Mouse (Mus musculus) gastrocnemius, postnatal 4 days (tissue): ENCODE measurements around the gene Exoc6b. TPM values are rescaled to one million over a fixed set of nuclear protein-coding genes. Genes with fewer than 3 reads are reported as not detected.

ENCODE experiments used
- DNase-seq, 2 experiments: peaks; one replicate each; pipeline ENCODE4 v3.0.0; 2021 to 2022; ENCODE audit warnings: low spot score in 2 of 2, mixed read lengths in 2 of 2
- total RNA-seq, 2 experiments: library from RNA; stranded (reverse); gene quantifications; 2 replicates each; pipeline ENCODE4 v1.2.3; 2021

Gene Exoc6b
- total RNA-seq, 2 experiments from 2014 or later, result 24.1 to 27.3 TPM

DNA sequence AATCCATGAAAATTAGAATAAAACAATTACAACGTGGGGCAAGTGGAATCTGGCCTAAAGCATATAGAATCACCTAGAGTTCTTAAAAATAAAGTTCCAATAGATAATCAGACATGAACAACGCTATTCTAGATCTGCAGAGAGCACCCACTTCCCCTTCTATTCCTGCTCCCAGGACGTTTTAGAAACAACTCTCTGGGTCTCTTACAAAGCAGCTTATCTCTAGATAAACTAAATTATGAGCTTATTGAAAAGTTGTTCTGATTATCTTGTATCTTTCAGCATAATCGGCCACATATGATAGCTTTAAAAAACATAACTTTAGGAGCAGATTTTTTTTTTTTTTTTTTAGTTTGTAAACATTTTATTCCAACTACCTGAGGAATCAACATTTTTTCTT is 185.6 kb downstream of the Exoc6b start:
- DNase-seq, result no peak

DNA sequence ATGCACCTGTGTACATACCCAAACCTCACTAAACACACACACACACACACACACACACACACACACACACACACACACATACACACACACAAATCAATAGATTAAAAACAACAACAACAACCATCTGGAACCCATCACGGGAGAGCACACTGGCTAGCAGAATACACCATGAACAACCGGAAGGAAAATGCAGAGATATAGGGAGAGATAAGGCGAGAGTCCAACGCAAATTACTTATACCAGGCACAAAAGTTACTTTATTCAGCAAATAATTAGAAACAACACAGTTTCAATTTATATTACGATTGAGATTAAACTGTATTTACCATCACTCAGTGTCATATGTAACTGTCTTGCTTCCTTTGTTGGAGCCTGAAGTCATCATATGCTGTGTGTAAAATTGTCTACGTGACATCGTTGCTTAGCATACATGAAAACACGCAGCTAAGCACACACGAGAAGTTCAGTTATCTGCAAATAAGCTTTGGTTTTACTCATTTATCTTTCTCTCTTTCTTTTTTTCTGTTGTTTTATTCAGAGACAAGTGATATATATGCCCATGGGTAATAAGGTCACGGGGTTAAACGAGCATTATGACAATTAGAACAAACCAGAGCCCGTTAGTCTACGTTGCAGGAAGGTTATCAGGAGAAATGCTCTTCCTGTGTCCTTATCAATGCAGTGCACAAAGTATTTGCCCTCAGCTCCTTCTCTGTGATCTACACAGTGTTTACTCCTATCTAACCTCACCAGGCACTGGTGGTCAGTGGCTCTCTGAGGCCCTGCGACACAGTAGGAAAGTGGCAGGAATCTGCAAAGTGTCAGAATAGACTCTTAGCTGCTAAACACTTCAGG is 186.4 kb downstream of the Exoc6b start:
- no peak for DNase-seq

DNA sequence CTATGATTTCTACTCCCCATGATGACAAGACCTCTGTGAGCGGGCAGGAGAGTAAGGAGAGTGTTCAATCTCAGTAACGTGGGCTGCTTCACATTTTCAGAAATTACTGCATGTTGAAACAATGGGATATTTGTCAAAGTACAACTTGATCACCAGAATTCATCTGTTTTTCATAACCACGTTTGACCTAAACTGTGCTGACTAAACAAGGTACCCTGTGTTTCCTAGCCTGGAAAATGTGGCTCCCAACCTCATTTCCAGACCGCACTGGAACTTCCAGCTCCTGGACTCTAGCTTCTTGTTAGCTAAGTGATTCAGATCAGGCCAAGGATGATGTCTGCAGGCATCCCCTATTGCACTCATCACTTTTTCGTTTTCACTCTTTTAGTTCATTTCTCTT is 193.4 kb downstream of the Exoc6b start:
- no peak for DNase-seq

DNA sequence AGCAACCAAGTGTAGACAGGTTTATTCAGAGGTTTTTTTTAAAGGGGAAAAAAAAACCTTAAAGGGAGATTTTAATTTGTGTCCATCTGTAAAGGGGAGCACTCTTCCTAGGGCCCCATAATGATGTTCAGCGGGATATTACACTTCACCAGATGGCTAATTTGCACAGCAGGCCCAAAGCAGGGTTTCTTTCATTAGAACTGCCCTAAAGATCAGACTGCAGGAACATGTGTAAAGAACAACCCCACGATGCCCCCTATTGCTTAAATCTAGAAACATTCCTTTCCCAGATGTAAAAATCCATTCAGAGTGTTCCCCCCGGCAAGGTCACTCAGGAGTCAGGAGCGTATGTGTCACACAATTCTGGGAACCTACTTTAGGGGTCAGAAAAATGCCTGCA is 202.2 kb downstream of the Exoc6b start:
- DNase-seq, result no peak

- no peak for DNase-seq
Measured at GRCm38 (mm10) chr6:84864625-84865024, 204.7 kb downstream of the Exoc6b start.

DNA sequence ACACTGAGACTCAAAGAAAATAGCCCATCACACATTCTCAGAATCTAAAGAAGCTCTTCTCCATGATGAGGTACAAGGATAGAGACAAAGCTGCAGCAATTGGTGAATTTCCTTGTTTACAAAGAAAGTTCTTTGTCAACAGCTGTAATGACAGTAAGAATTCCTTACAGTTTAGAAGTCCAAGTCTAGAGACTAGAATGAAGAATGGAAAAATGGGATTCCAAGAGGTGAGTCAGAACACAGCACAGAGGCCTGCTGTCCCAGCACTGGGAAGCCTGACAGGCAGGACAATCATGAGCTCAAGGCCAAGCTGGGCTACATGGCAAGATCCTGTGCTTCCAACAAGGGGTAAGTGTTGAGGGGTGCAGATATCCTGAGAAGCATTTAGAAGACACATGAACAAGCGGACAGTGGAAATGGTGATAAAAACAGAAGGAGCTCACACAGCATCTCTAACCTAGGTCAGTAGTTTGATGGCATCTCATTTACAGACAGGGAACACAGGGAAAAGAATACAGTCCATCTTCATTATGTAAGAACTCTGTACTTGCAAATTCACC is 205.4 kb downstream of the Exoc6b start:
- no peak for DNase-seq

DNA sequence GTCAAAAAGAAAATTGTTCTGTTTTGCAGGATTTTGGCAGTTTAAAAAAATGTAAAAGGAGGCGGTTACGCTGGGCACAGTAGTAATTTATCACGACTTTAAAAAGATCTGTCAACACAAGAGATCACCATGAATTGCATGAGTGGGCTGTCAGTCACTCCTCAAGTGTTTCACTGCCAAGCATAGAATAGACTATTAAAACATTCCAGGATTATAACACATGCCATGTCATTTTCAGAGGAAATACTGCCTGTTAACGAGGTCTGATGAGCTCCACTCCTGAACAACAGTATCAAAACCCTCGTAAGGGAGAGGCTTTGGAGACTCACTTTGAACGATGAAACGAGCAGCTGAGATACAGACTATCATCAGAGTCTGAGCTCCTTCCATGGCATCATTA is 223.6 kb downstream of the Exoc6b start:
- DNase-seq, result no peak

- DNase-seq, result no peak
Measured at GRCm38 (mm10) chr6:84841138-84841537, 228.2 kb downstream of the Exoc6b start.

DNA sequence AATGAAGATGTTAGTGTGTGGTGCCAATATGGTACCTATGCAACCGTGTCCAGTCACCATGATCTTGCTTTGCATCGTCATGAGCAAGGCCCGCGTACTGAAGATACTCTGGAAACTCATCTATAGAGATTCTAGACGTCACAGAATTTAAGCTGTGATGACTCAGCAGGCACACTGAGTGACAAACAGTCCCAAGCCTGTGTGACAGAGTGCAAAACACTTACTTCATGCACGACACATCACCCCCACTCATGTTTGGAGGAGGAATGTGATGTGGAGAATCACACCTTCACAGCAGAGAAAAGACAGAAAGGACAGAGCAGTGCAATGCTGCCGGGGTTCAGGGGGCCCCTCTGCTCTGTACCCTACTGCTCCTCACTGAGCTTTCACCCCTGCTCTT is 261.8 kb downstream of the Exoc6b start:
- no peak for DNase-seq

DNA sequence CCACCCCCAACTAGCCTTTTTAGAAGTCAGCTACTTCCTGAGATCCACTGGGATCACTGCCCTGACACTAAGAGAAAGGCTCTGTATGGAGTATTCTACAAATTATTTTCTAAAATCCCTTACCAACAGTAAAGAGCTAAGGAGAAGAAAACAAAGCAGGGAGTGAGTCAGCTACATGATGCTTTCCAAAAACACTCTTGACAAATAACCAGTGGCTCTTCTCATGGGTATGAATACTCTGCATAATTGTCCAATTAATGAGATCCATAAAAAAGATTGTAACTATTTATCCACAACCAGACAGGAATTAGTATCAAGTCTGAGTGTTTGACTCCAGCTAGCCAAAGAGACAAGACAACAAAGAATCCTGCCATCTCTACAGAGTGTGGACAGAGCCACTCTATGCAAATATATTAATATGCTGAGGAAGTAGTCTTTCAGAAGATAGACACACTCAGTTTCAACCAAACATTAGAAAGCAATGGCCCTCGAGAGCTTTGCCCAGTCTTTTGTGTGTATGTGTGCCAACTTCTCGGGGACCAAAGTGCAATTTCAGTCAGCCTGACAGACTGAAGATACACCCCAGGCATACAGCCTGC is 263.1 kb downstream of the Exoc6b start:
- no peak for DNase-seq

- no peak for DNase-seq
Measured at GRCm38 (mm10) chr6:84798736-84799135, 270.6 kb downstream of the Exoc6b start.

- no peak for DNase-seq
Measured at GRCm38 (mm10) chr6:84783994-84784393, 285.3 kb downstream of the Exoc6b start.

DNA sequence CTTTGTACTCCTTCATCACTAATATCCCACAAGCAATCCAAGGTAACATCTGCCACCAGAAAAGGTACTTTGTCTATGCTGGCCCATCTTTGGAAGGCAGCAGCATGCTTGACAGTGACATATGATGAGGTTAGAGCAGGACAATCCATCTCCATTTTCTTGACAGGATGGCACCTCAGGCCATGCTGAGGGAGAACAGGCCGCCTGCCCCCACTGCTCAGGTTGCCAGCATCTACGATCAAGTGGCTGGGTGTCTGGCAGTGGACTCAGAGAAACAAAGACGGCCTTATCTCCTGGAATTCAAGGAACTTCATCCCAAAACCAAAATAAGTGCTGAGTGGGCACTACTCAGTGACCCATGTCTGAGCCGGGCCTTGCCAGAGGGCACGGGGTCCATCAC is 289.3 kb downstream of the Exoc6b start:
- DNase-seq, result no peak

GRCm38 (mm10) chr6:84778970-84779369 is 290.3 kb downstream of the Exoc6b start:
- DNase-seq, result no peak

- no peak for DNase-seq
Measured at GRCm38 (mm10) chr6:84775908-84776307, 293.4 kb downstream of the Exoc6b start.

DNA sequence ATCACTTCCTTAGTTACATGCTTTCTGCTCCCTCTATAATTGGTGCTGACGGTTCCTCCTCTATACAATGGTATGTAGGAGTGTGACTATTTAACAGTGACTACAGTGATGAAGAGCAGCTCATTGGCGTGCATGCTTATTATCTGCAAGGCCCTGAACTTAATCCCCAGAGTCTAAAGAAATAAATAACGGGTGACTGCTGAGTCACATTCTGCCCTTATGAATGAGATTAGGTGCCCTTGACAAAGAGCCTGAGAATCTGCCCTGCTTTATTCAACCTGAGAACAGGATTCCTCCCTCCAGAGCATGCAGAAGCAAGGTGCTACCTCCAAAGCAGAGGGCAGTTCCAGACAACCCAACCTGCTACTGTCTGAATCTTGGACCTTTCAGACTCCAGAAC is 314.0 kb downstream of the Exoc6b start:
- no peak for DNase-seq

DNA sequence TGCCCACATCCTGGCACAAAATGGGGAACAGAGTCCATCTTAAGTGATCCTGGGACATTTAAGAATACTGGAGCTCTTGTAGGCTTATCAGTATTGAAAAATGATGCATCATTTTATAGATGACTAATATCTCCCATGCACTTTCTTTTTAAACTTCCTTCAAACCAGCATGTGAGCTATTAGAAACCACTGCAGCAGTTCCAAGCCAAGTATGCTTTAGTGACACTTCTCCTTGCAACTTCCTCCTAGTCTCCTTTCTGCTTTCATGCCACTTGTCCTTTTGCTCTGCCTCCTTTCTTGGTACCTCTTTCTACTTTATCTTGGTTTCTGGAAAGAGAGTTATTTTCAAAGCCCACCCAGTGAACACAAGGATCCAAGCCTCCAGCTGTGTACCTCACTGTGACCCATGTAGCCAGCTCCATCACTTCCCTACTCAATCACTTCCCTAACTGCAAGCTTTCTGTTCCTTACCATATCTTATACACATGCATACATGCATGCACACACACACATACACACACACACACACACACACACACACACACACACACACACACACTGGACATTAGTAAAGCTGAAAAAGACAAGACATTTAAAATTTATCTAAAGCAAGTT is 316.4 kb downstream of the Exoc6b start:
- DNase-seq, result no peak

DNA sequence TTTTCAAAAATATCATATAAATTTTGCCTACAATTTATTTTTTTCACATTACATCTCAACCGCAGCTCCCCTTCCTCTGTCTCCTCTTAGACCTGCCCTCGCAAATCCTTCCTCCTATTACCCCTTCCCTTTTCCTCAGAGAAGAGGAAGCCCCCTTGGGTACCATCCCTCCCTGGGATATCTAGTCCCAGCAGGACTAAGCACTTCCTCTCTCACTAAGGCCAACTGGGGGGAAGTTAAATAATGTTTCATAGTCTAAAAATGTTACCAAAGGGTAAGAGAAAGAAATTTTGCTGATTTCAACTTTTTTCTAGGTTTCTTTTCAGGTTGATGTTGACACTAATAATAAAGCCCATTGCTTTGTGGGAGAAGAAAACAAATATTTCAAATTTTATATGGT is 317.9 kb downstream of the Exoc6b start:
- DNase-seq, result no peak

DNA sequence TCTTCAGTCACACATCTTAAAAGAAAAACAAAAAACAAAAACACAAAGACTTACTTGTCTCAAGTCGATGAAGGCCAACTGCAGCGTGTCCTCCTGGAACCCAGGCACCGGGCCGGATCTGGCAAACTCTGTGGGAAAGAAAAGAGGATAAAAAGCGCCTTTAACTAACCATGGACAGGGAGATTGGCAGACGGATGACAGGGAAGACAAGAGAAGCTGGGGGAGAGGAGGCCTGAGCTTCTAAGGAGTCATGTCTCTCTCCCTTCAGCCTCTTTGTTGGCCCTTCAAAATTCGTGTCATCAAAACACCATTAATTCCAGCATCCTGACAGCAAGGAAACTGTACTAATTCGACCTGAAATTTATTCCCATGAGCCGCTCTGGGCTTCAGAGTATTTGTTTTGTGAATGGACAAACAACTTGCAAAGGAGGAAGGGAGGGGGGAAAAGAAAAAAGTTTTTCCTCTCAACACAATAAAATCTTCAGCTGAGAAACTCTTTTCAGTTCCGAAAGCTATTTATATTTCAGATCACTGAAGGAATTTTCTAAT is 322.4 kb downstream of the Exoc6b start:
- DNase-seq, result no peak

DNA sequence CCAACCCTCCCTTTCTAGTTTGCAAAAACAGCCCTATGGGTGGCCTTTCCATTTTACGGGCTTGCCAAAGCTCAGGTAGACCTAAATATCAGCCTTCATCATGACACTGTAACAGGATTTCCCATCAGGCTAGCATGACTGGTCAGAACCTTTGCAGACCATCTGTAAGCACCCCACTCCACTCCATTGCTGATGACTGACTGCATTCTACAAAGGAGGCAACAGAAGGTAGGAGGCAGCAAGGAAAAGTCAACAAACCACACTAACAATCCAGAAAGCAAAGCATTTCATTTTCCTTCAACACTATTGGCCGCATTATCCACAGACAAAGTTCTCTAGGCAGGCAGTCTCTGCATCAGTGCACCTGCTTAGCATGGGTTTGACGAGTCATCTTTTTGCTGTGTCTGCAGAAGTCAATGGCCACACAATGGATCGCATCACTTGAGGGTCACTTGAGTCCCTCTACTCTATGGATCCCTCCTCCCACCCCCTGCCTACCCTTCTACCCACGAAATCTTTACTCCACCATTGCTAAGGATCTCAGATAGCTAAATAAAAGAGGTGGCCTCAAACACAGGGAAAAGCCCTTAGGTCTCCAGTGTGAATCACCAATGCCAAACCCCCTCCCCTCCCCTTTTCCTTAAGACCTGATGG is 323.0 kb downstream of the Exoc6b start:
- DNase-seq, result no peak

- DNase-seq, result no peak
Measured at GRCm38 (mm10) chr6:84745570-84745969, 323.7 kb downstream of the Exoc6b start.
